Mouse (Mus musculus): ENCODE measurements around the gene Rfc5. TPM values are rescaled to one million over a fixed set of nuclear protein-coding genes. Genes with fewer than 3 reads are reported as not detected.

The Rfc5 gene
- 11.3 and 22.5 TPM in 2 replicates for polyA plus RNA-seq (2012; rRNA removed; ENCODE audit: low replicate concordance)

DNA sequence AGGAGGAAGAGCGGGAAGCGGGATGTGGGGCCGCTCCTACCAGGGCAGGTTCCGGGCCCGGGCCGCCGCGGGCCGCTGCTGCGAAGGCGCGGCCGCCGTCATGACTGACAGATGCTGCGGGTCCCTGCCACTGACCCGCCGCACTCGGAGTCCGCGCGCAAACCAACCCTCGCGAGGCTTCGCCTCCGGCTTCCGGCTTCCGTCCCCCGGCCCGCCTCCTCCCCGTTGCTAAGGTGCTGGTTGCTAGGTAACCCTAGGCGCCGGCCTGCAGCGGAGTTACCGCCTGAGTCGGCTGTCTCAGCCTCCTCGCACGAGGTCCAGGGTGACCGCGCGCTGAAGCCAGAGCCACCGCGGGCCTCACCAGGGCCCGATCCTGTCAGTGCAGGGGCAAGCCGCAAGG lies at the start of gene Rfc5:
Rfc5 (minus strand) TSS at position 171 of the 400 bp plus-strand sequence.

DNA sequence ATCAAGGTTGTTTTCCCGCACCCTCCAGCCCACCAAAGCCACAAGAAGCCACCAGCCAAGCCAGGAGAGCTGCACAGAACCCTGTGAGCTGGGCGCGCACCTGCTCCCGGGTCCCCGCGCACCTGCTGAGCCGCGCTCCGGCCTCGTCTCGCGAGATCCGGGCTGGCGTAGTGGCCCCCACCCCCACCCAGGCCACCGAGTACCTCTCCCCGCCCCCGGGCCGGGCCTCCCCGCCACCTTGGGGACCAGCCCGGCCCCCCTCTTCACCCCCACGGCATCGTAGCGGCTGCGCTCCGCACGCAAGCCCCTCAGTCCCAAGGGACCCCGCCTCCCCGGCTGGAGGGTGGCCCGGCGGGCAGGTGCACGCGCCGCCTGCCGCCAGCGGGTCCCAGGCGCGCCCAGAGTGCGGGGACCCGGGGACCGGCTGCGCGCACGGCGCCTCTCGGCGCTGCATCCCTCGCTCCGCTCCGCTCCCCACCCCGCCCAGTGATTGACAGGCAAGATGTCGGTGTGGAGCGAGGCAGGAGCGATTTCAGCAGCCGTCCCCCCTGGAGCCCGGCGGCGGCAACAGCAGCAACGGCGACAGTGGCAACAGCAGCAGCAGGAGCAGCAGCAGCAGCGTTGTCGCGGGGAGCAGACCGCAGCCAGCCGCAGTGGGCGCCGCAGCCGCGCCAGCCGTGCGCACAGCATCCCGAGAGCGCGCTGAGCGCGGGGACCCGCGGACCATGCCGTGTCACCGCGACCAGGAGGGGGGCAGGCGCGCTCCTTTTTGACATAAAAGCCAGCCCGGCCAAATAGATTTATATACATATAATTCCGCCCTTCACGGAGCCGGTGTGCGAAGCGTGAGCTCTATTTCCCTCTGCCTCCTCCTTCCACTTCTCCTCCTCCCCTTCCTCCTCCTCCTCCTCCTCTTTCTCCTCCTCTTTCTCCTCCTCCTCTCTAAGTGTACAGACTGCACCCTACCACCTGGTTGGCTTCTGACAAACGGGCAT lies 25.0 kb upstream of the Rfc5 start, which contains the start of gene Ksr2:
Ksr2 (plus strand) TSS at position 494 of the 995 bp plus-strand sequence.

DNA sequence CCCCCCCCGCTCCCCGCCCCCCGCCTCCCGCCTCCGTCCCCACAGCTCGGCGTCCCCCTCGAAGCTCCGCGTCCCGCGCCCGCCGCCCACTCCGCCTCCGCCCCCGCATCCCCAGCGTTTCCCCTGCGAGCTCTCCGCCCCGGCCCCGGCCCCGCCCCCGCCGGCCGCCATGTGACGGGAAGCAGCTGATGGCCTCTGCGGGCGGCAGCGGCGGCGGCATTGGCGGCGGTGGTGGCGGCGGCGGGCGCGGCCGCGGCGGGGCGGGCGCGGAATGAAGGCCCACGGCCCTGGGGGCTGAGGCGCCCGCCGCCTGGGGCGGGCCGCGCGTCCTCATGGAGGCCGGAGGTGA lies 31.7 kb downstream of the Rfc5 start, which contains the start of gene Wsb2:
Wsb2 (plus strand) TSS at position 176 of the 349 bp plus-strand sequence.

Other genes with a start within 250 kb of the Rfc5 start
- gene Pebp1, start 101.4 kb downstream of the Rfc5 start, polyA plus RNA-seq (2012; rRNA removed; ENCODE audit: low replicate concordance) = 367 and 385 TPM in 2 replicates
- gene Vsig10, start 70.0 kb downstream of the Rfc5 start, polyA plus RNA-seq (2012; rRNA removed; ENCODE audit: low replicate concordance) = 43.6 and 52.4 TPM in 2 replicates
- 96.4 and 196 TPM in 2 replicates for gene Wsb2, start 31.7 kb downstream of the Rfc5 start, polyA plus RNA-seq (2012; rRNA removed; ENCODE audit: low replicate concordance)
- 0.04 and 0.27 TPM in 2 replicates for gene Ksr2, start 25.0 kb upstream of the Rfc5 start, polyA plus RNA-seq (2012; rRNA removed; ENCODE audit: low replicate concordance)

All from duodenum, adult 2 months (tissue).